Mouse (Mus musculus): ENCODE results near the gene Ms4a10.

- TF ChIP-seq CTCF (IDR thresholded peaks at IDR 0.05; ENCODE audit: borderline replicate concordance, control insufficient read depth, extremely low read depth, insufficient read depth, low read length, poor library complexity): no peak
- TF ChIP-seq POLR2A (IDR thresholded peaks at IDR 0.05; ENCODE audit: control insufficient read depth, extremely low read depth, insufficient read depth, low read length, poor library complexity): no peak
These were observed 14.1 kb upstream of the Ms4a10 start for GRCm38 (mm10) chr19:10988563-10988962.

Measured in thymus, adult 2 months (tissue).